Mouse (Mus musculus) embryonic facial prominence, embryonic 14.5 days (tissue): Measurements from ENCODE around the gene Nell2. TPM values are rescaled to one million over a fixed set of nuclear protein-coding genes. Genes with fewer than 3 reads are reported as not detected.
"Not testable (repeated sequence)": the region's sequence is repeated elsewhere in the genome, so short reads cannot be mapped to it uniquely, and the experiment has no call there.

Experiments used
- ATAC-seq: fragments of 200-750 bp; cut with Nextera tagmentation; 2 replicates; pipeline ENCODE4 v1.8.0; 2017; ENCODE audit warnings: low read depth, moderate number of reproducible peaks, moderate TSS enrichment
- DNase-seq: peaks from one replicate; pipeline ENCODE4 v3.0.0-alpha.2; 2015; ENCODE audit warnings: low spot score
- H3K27ac ChIP-seq: fragments of 300-500 bp; sonication (generic); replicated peaks from 2 replicates; pipeline ENCODE4 v1.5.1; 2014; ENCODE audit warnings: low read depth, mild to moderate bottlenecking, low read length, moderate library complexity
- H3K27me3 ChIP-seq: fragments of 300-500 bp; sonication (generic); replicated peaks from 2 replicates; pipeline ENCODE4 v1.6.1; 2014; ENCODE audit warnings: low read length; ENCODE audit not compliant: control insufficient read depth, insufficient read depth
- H3K36me3 ChIP-seq: fragments of 300-500 bp; sonication (generic); 2 replicates; pipeline ENCODE4 v1.6.1; 2014; ENCODE audit warnings: low read length, mixed read lengths; ENCODE audit not compliant: control insufficient read depth, insufficient read depth
- H3K4me1 ChIP-seq: fragments of 300-500 bp; sonication (generic); 2 replicates; pipeline ENCODE4 v1.6.1; 2014; ENCODE audit warnings: antibody characterized with exemption, low read length; ENCODE audit not compliant: control insufficient read depth, insufficient read depth
- H3K4me2 ChIP-seq: fragments of 300-500 bp; sonication (generic); 2 replicates; pipeline ENCODE4 v1.6.1; 2014; ENCODE audit warnings: low read depth, mild to moderate bottlenecking, low read length, moderate library complexity, mixed read lengths
- H3K4me3 ChIP-seq: fragments of 300-500 bp; sonication (generic); 2 replicates; pipeline ENCODE4 v1.5.1; 2014; ENCODE audit warnings: low read depth, mild to moderate bottlenecking, low read length
- H3K9ac ChIP-seq: fragments of 300-500 bp; sonication (generic); 2 replicates; pipeline ENCODE4 v1.6.1; 2014; ENCODE audit warnings: low read depth, mild to moderate bottlenecking, low read length, moderate library complexity, mixed read lengths
- H3K9me3 ChIP-seq: fragments of 300-500 bp; sonication (generic); 2 replicates; pipeline ENCODE4 v1.6.1; 2016; ENCODE audit warnings: low read length; ENCODE audit not compliant: control insufficient read depth
- whole genome bisulfite sequencing: fragments of 180-500 bp; shearing (Covaris S2); extraction: QIAGEN DNeasy Blood & Tissue Kit; methylation state at CpG from one replicate; pipeline ENCODE4 v1.1.7; 2014; 5-methylcytosine and 5-hydroxymethylcytosine counted together
- polyA plus RNA-seq: library from polyadenylated mRNA; unstranded; fragments of >200 nt; fragmentation: Nextera tagmentation; extraction: Ambion mirVana; gene quantifications from 2 replicates; pipeline ENCODE4 v1.2.1, GENCODE M21; 2014

Nell2 gene
- polyA plus RNA-seq, 1 experiment from 2014 or later: 15.1 TPM

GRCm38 (mm10) chr15:95534644-95535043, 6.3 kb upstream of the Nell2 start:
- no peak for ATAC-seq
- no peaks in the 10 kb centered on the region for H3K9me3 ChIP-seq
- 71% methylated on average over 6 of the region's 6 CpGs for WGBS

DNA sequence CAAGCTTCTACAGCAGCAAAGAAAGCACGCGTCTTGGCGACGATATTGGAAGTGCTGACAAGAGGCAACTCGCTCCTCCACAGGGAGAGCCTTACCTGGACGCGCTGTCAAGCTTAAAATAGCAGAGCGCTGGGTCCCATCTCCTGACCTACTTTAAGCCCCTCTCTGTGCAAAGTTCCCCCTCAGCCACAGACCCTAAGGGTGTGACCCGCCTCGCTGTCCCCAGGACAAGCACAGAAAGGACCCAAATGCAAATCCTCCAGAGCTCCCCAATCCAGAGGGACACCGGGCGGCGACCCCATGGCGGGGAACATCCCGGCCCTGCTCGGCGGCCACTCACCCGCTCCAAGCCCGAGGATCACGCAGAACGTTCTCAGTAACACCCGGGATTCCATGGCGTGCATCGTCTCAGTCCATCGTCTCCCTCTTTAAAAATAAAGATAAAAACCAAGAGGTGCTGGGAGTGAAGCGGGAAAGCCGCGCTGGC, 855 bp downstream of the Nell2 start:
- Histone ChIP-seq H3K9ac (peak overlapping the region; percentile 59), H3K27ac (no peak overlapping the region), H3K4me1 (peaks cover 7% of the 10 kb centered on the region; the same call in 1 of the 2 replicates), H3K27me3 (peaks cover 41% of the 10 kb centered on the region), H3K9me3 (no peaks in the 10 kb centered on the region), H3K36me3 (no peaks in the 10 kb centered on the region), H3K4me3 (peak overlapping the region; percentile 62), H3K4me2 (peak overlapping the region; percentile 98)
- under 1% methylated on average over 25 of the region's 28 CpGs for WGBS
- ATAC-seq (0 out of 2 replicates have a peak, but pooled peaks have one; percentile 13), DNase-seq (no peak)

More at GRCm38 (mm10) chr15:95534644-95535043, 6.3 kb upstream of the Nell2 start:
- Histone ChIP-seq H3K4me1 (no peaks in the 10 kb centered on the region), H3K4me2 (no peak overlapping the region), H3K36me3 (no peaks in the 10 kb centered on the region), H3K27me3 (no peaks in the 10 kb centered on the region; the same call in 1 of the 2 replicates), H3K27ac (no peak overlapping the region), H3K4me3 (no peak overlapping the region), H3K9ac (no peak overlapping the region)
- DNase-seq: no peak

GRCm38 (mm10) chr15:95526626-95527411, 1.5 kb downstream of the Nell2 start:
- Histone ChIP-seq H3K4me3 (peak overlapping the region; percentile 62), H3K36me3 (no peaks in the 10 kb centered on the region), H3K4me1 (peaks cover 7% of the 10 kb centered on the region; the same call in 1 of the 2 replicates), H3K9ac (no peak overlapping the region; the same call in 1 of the 2 replicates), H3K27ac (no peak overlapping the region), H3K9me3 (no peaks in the 10 kb centered on the region), H3K27me3 (peaks cover 41% of the 10 kb centered on the region), H3K4me2 (peak overlapping the region; percentile 98)
- DNase-seq: no peak
- 2% methylated on average over 27 of the region's 27 CpGs for WGBS
- peak; percentile 10; the same call in 1 of the 2 replicates for ATAC-seq

GRCm38 (mm10) chr15:95525997-95526396, 2.4 kb downstream of the Nell2 start:
- peak overlapping the region; percentile 62 for H3K4me3 ChIP-seq
- no peaks in the 10 kb centered on the region for H3K9me3 ChIP-seq
- 12% methylated on average over 5 of the region's 5 CpGs for WGBS
- peaks cover 7% of the 10 kb centered on the region; the same call in 1 of the 2 replicates for H3K4me1 ChIP-seq
- DNase-seq (peak; percentile 84), ATAC-seq (no peak)
- no peak overlapping the region for H3K9ac ChIP-seq
- H3K27me3 ChIP-seq: peaks cover 41% of the 10 kb centered on the region
- no peak overlapping the region for H3K27ac ChIP-seq
- peak overlapping the region; percentile 98; the same call in 1 of the 2 replicates for H3K4me2 ChIP-seq
- H3K36me3 ChIP-seq: no peaks in the 10 kb centered on the region

GRCm38 (mm10) chr15:95518204-95518603, 10.2 kb downstream of the Nell2 start:
- Histone ChIP-seq H3K36me3 (no peaks in the 10 kb centered on the region), H3K27ac (no peak overlapping the region), H3K4me2 (no peak overlapping the region), H3K27me3 (no peaks in the 10 kb centered on the region), H3K4me1 (no peaks in the 10 kb centered on the region), H3K9me3 (no peaks in the 10 kb centered on the region), H3K4me3 (no peak overlapping the region), H3K9ac (no peak overlapping the region)
- DNase-seq (no peak), ATAC-seq (no peak)
- 67% methylated on average over 3 of the region's 3 CpGs for WGBS

GRCm38 (mm10) chr15:95513306-95513705, 15.1 kb downstream of the Nell2 start:
- H3K4me1 ChIP-seq, DNase-seq, H3K4me3 ChIP-seq, ATAC-seq, H3K27me3 ChIP-seq, H3K9me3 ChIP-seq, H3K4me2 ChIP-seq, H3K27ac ChIP-seq, H3K36me3 ChIP-seq, H3K9ac ChIP-seq: not testable (repeated sequence)
- 59% methylated on average over 2 of the region's 2 CpGs for WGBS

- Histone ChIP-seq H3K4me1 (no peaks in the 10 kb centered on the region), H3K36me3 (no peaks in the 10 kb centered on the region), H3K27me3 (no peaks in the 10 kb centered on the region), H3K9ac (no peak overlapping the region), H3K4me2 (no peak overlapping the region), H3K4me3 (no peak overlapping the region), H3K9me3 (no peaks in the 10 kb centered on the region), H3K27ac (no peak overlapping the region)
- no peak for DNase-seq
- no peak for ATAC-seq
- WGBS: 69% methylated on average over 4 of the region's 4 CpGs
Measured at GRCm38 (mm10) chr15:95495666-95496065, 32.7 kb downstream of the Nell2 start.

DNA sequence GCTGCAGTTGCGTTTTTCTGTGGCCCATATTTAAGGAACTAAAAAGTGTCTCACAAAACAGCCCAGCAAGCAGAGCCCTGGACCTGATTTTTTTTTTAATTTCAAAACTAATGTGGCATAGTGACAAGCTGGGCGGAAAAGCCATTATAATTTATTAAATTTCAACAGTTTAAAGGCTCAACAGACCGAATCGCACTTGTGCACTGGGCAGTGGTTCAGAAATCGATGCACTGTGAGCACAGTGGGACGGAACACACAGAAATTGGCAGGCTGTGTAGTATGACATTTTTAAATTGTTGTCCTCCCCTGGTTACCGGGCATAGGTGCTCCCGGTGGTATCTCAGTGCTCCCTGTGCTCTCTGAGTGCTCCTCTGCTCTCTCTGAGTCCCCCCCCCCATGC, 33.2 kb downstream of the Nell2 start:
- H3K27ac ChIP-seq: no peak overlapping the region
- 0 out of 2 replicates have a peak, but pooled peaks cover under 1% of the 10 kb centered on the region for H3K4me1 ChIP-seq
- WGBS: 85% methylated on average over 8 of the region's 8 CpGs
- H3K27me3 ChIP-seq: no peaks in the 10 kb centered on the region
- no peak overlapping the region for H3K9ac ChIP-seq
- no peak overlapping the region for H3K4me3 ChIP-seq
- H3K4me2 ChIP-seq: no peak overlapping the region
- ATAC-seq: no peak
- no peaks in the 10 kb centered on the region for H3K9me3 ChIP-seq
- no peaks in the 10 kb centered on the region for H3K36me3 ChIP-seq
- no peak for DNase-seq
